Mouse (Mus musculus): ENCODE measurements around the gene Foxred1.

GRCm38 (mm10) chr9:35257365-35257764, 46.5 kb upstream of the Foxred1 start:
- TF ChIP-seq CTCF (conservative IDR thresholded peaks at IDR 0.05; ENCODE audit: low read length) = no peak
- TF ChIP-seq NANOG (IDR thresholded peaks at IDR 0.05; ENCODE audit: borderline replicate concordance, low read length) = no peak

Data from E14TG2a.4 (cell line).